Mouse (Mus musculus) heart, postnatal 0 days (tissue): Measurements from ENCODE around the gene Tbc1d4. TPM values are rescaled to one million over a fixed set of nuclear protein-coding genes. Genes with fewer than 3 reads are reported as not detected.

ENCODE experiments used
- ATAC-seq: fragments of 200-750 bp; cut with Nextera tagmentation; 2 replicates; pipeline ENCODE4 v1.8.0; 2017; ENCODE audit warnings: low read depth, moderate number of reproducible peaks, moderate library complexity; ENCODE audit not compliant: insufficient read depth
- DNase-seq: peaks from one replicate; pipeline ENCODE4 v3.0.0-alpha.2; 2016; ENCODE audit warnings: low spot score
- H3K27ac ChIP-seq: fragments of 300-500 bp; sonication (generic); 2 replicates; pipeline ENCODE4 v1.5.1; 2014; ENCODE audit warnings: low read depth, mild to moderate bottlenecking
- H3K27me3 ChIP-seq: fragments of 300-500 bp; sonication (generic); 2 replicates; pipeline ENCODE4 v1.6.1; 2014; ENCODE audit warnings: low read length, mixed read lengths; ENCODE audit not compliant: control insufficient read depth, insufficient read depth
- H3K36me3 ChIP-seq: fragments of 300-500 bp; sonication (generic); replicated peaks from 2 replicates; pipeline ENCODE4 v1.6.1; 2014; ENCODE audit warnings: low read length, mixed read lengths; ENCODE audit not compliant: control insufficient read depth, insufficient read depth
- H3K4me1 ChIP-seq: fragments of 300-500 bp; sonication (generic); 2 replicates; pipeline ENCODE4 v1.6.1; 2014; ENCODE audit warnings: antibody characterized with exemption; ENCODE audit not compliant: control insufficient read depth, insufficient read depth
- H3K4me2 ChIP-seq: fragments of 300-500 bp; sonication (generic); 2 replicates; pipeline ENCODE4 v1.6.1; 2014; ENCODE audit warnings: low read depth, mild to moderate bottlenecking, low read length, moderate library complexity
- H3K4me3 ChIP-seq: fragments of 300-500 bp; sonication (generic); 2 replicates; pipeline ENCODE4 v1.5.1; 2014; ENCODE audit warnings: low read depth, low read length
- H3K9ac ChIP-seq: fragments of 300-500 bp; sonication (generic); replicated peaks from 2 replicates; pipeline ENCODE4 v1.6.1; 2014; ENCODE audit warnings: low read depth, low read length, mixed read lengths
- H3K9me3 ChIP-seq: fragments of 300-500 bp; sonication (generic); replicated peaks from 2 replicates; pipeline ENCODE4 v1.6.1; 2016; ENCODE audit warnings: low read length; ENCODE audit not compliant: control insufficient read depth
- CTCF ChIP-seq: IDR thresholded peaks from 2 replicates; pipeline ENCODE4 v1.5.1; 2016; ENCODE audit warnings: antibody characterized with exemption, control low read depth, low read depth
- EP300 ChIP-seq: IDR thresholded peaks from 2 replicates; pipeline ENCODE4 v1.6.1; 2016; ENCODE audit warnings: antibody characterized with exemption, low read depth
- WGBS: fragments of 180-500 bp; shearing (Covaris S2); extraction: QIAGEN DNeasy Blood & Tissue Kit; methylation state at CpG from one replicate; pipeline ENCODE4 v1.1.7; 2014; 5-methylcytosine and 5-hydroxymethylcytosine counted together
- polyA plus RNA-seq: library from polyadenylated mRNA; unstranded; fragments of >200 nt; fragmentation: Nextera tagmentation; extraction: Ambion mirVana; gene quantifications from 2 replicates; pipeline ENCODE4 v1.2.1, GENCODE M21; 2015
- total RNA-seq: library from RNA; depleted of rRNA; stranded (reverse); fragments of >200 nt; gene quantifications from 2 replicates; pipeline ENCODE4 v1.2.3, GENCODE M21; 2014; ENCODE audit warnings: low replicate concordance

Tbc1d4 gene
- total and polyA plus RNA-seq, 2 experiments from 2014 or later: 16.8 to 53.6 TPM

GRCm38 (mm10) chr14:101605843-101606242, 3.1 kb downstream of the Tbc1d4 start:
- ATAC-seq (no peak), DNase-seq (no peak)
- H3K4me2 ChIP-seq: no peak overlapping the region
- H3K27ac ChIP-seq: no peak overlapping the region
- 57% methylated on average over 2 of the region's 2 CpGs for WGBS
- no peaks in the 10 kb centered on the region for H3K27me3 ChIP-seq
- H3K9me3 ChIP-seq: no peaks in the 10 kb centered on the region
- TF ChIP-seq EP300: no peak
- TF ChIP-seq CTCF: peak; percentile 24
- no peak overlapping the region for H3K4me3 ChIP-seq
- no peak overlapping the region for H3K9ac ChIP-seq
- H3K4me1 ChIP-seq: peaks cover 4% of the 10 kb centered on the region
- no peaks in the 10 kb centered on the region for H3K36me3 ChIP-seq

DNA sequence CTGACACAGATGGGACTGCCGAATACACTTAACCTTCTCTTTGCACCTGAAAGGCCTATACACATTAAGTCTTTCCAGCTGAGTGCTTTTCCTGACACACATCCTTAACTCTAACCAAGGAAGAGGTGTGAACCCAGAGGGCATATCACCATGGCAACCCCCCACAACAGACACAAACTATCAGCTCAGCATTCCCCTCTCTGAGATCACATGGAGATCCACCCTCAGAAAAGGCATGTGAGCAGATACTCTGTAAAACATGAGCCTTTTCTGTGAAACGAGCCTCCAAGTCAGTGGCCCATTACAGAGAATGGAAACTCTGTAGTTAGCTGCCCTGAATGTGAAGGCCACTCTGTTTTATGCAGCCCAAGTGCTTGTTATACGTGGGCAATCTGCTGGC, 6.1 kb downstream of the Tbc1d4 start:
- ATAC-seq: no peak

DNA sequence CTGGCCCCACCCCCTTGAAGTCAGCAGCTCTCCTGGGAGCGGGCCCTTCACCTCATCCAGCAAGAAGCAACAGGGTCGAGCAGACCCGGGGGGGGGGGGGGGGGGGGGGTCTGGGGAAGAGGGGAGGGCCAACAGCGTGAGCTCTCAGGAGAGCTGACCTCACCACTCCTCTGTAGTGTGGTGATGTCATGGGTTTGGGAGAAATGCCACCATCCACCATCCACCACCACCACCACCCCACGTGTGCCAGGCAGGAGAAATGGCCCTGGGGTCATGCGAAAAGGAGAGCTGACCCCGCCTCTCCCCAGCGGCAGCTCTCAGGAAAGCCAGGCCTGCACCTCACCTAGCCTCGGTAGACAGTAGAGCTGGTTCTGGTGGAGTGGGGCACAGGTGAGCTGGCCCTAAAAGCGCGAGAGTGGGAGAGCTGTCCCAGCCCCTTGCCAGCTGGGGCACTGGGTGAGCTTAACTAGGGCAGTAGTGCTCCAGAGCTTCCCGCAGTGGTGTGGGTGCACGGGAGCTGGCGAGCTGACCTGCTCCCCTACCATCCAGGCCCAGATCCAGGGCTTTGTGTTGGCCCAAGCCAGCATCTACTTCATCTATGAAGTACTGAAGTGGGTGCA, 11.8 kb downstream of the Tbc1d4 start:
- TF ChIP-seq EP300 (no peak), CTCF (no peak)
- ATAC-seq: 0 out of 2 replicates have a peak, but pooled peaks have one; percentile 27
- H3K9me3 ChIP-seq: no peaks in the 10 kb centered on the region
- WGBS: 78% methylated on average over 12 of the region's 14 CpGs
- H3K27me3 ChIP-seq: no peaks in the 10 kb centered on the region
- H3K4me2 ChIP-seq: no peak overlapping the region
- H3K4me1 ChIP-seq: peaks cover 6% of the 10 kb centered on the region
- H3K9ac ChIP-seq: no peak overlapping the region
- H3K36me3 ChIP-seq: no peaks in the 10 kb centered on the region
- H3K4me3 ChIP-seq: no peak overlapping the region
- no peak overlapping the region for H3K27ac ChIP-seq
- no peak for DNase-seq

More for the DNA sequence above, 6.1 kb downstream of the Tbc1d4 start:
- Histone ChIP-seq H3K4me3 (no peak overlapping the region), H3K27me3 (no peaks in the 10 kb centered on the region), H3K27ac (no peak overlapping the region), H3K9ac (no peak overlapping the region), H3K4me1 (peaks cover 4% of the 10 kb centered on the region), H3K36me3 (no peaks in the 10 kb centered on the region), H3K9me3 (no peaks in the 10 kb centered on the region), H3K4me2 (no peak overlapping the region)
- TF ChIP-seq EP300 (no peak), CTCF (no peak)
- 54% methylated on average over 3 of the region's 3 CpGs for WGBS
- DNase-seq: no peak

DNA sequence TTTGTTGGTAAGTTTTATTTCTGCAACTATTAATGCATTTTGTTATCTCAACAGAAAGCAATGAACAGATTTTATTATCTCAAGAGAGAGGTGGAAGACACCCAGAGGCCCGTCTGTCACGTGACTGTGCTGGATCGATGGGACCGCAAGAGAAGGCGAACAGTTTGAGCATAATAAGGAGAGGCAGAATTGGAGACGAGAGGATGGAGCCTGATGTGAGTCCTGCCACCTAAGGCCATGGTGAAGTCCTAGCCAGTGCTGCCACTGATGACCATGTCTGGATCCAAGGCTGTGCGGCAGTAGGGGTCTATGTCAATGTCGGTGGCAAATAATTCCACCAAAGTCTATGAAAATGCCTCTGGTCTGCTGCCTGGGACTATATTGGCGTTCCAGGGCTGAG, 12.3 kb downstream of the Tbc1d4 start:
- no peak overlapping the region for H3K9ac ChIP-seq
- H3K27me3 ChIP-seq: no peaks in the 10 kb centered on the region
- 93% methylated on average over 9 of the region's 9 CpGs for WGBS
- no peaks in the 10 kb centered on the region for H3K9me3 ChIP-seq
- H3K4me3 ChIP-seq: no peak overlapping the region
- no peak for TF ChIP-seq CTCF
- no peak for TF ChIP-seq EP300
- H3K4me1 ChIP-seq: peaks cover 6% of the 10 kb centered on the region
- ATAC-seq (no peak), DNase-seq (no peak)
- no peak overlapping the region for H3K4me2 ChIP-seq
- H3K27ac ChIP-seq: no peak overlapping the region
- no peaks in the 10 kb centered on the region for H3K36me3 ChIP-seq

DNA sequence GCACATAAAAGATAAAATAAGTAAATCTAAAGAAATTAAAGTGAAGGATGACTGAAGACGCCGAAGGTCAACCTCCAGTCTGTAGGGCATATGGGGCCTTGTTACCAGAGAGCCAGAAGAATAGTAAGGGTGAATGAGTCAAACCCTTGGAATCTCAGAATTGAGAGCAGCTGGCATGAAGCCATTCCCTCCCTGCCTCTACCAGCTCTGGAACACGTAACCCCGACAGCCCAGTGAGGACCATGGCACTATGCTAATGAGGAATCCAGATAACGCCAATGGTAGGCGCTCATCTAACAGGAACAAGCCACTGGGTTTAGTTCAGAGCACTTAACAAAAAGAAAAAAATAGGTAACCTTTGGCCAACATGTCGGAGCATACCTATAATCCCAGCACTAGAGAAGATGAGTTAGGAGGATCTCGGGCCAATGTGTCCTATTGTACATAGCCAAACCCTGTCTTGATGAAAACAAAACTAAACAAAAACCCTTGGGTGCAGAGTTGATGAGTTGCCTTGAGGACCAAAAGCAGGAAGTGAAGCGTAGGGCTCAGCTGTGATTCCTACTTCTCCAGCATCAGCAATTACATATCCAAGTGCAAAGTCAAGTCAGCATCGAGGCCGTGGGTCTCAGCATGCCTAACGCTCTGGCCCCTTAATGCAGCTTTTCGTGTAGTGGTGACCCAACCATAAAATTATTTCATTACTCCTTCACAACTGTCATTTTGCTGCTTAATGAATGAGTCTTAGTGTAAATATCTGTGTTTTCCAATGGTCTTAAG, 13.5 kb downstream of the Tbc1d4 start:
- Histone ChIP-seq H3K27me3 (no peaks in the 10 kb centered on the region), H3K9ac (no peak overlapping the region), H3K4me1 (peaks cover 6% of the 10 kb centered on the region), H3K9me3 (no peaks in the 10 kb centered on the region), H3K4me2 (no peak overlapping the region), H3K4me3 (no peak overlapping the region), H3K27ac (no peak overlapping the region), H3K36me3 (no peaks in the 10 kb centered on the region)
- WGBS: 71% methylated on average over 13 of the region's 13 CpGs
- peak; percentile 33; the same call in 1 of the 2 replicates for ATAC-seq
- DNase-seq: no peak
- no peak for TF ChIP-seq EP300
- TF ChIP-seq CTCF: no peak
